Mouse (Mus musculus): ENCODE measurements at regions not wholly inside any gene's neighbourhood (a gene's known extent, or its start where the extent isn't known, plus 50 kb on each side); places are given as distances from the start of the nearest gene placed in this dataset.
"Not testable (repeated sequence)": the region's sequence is repeated elsewhere in the genome, so short reads cannot be mapped to it uniquely, and the experiment has no call there.

GRCm38 (mm10) chr1:185951163-185951562, 165.9 kb downstream of the Lyplal1 start:
- no peak for DNase-seq (ENCODE audit: low spot score)

- not testable (repeated sequence) for DNase-seq (ENCODE audit: low spot score)
Observed at GRCm38 (mm10) chr1:185955821-185956220, 161.3 kb downstream of the Lyplal1 start.

GRCm38 (mm10) chr1:185957557-185957956, 159.6 kb downstream of the Lyplal1 start:
- no peak for DNase-seq (ENCODE audit: low spot score)

GRCm38 (mm10) chr1:185958276-185958675, 158.8 kb downstream of the Lyplal1 start:
- no peak for DNase-seq (ENCODE audit: low spot score)

GRCm38 (mm10) chr1:185962606-185963005, 154.5 kb downstream of the Lyplal1 start:
- DNase-seq (ENCODE audit: low spot score), result no peak

- no peak for DNase-seq (ENCODE audit: low spot score)
Observed at GRCm38 (mm10) chr1:185963773-185964172, 153.3 kb downstream of the Lyplal1 start.

- DNase-seq (ENCODE audit: low spot score), result no peak
Observed at GRCm38 (mm10) chr1:185964426-185964825, 152.7 kb downstream of the Lyplal1 start.

- DNase-seq (ENCODE audit: low spot score), result no peak
Observed at GRCm38 (mm10) chr1:185967227-185967626, 149.9 kb downstream of the Lyplal1 start.

GRCm38 (mm10) chr1:185967816-185968215, 149.3 kb downstream of the Lyplal1 start:
- no peak for DNase-seq (ENCODE audit: low spot score)

- DNase-seq (ENCODE audit: low spot score), result no peak
Observed at GRCm38 (mm10) chr1:185968642-185969041, 148.5 kb downstream of the Lyplal1 start.

GRCm38 (mm10) chr1:185969231-185969630, 147.9 kb downstream of the Lyplal1 start:
- no peak for DNase-seq (ENCODE audit: low spot score)

- DNase-seq (ENCODE audit: low spot score), result peak; percentile 26
Observed at GRCm38 (mm10) chr1:185977075-185977474, 140.0 kb downstream of the Lyplal1 start.

GRCm38 (mm10) chr1:185989432-185989831, 127.7 kb downstream of the Lyplal1 start:
- DNase-seq (ENCODE audit: low spot score), result no peak

GRCm38 (mm10) chr1:186000066-186000465, 117.0 kb downstream of the Lyplal1 start:
- DNase-seq (ENCODE audit: low spot score), result not testable (repeated sequence)

- DNase-seq (ENCODE audit: low spot score), result peak; percentile 27
Observed at GRCm38 (mm10) chr1:186013413-186013812, 103.7 kb downstream of the Lyplal1 start.

GRCm38 (mm10) chr1:186014166-186014565, 102.9 kb downstream of the Lyplal1 start:
- no peak for DNase-seq (ENCODE audit: low spot score)

GRCm38 (mm10) chr1:186015831-186016561, 101.1 kb downstream of the Lyplal1 start:
- no peak for DNase-seq (ENCODE audit: low spot score)

- no peak for DNase-seq (ENCODE audit: low spot score)
Observed at GRCm38 (mm10) chr1:186017547-186017946, 99.6 kb downstream of the Lyplal1 start.

GRCm38 (mm10) chr1:186019511-186019910, 97.6 kb downstream of the Lyplal1 start:
- DNase-seq (ENCODE audit: low spot score), result no peak

GRCm38 (mm10) chr1:186031951-186032350, 85.2 kb downstream of the Lyplal1 start:
- no peak for DNase-seq (ENCODE audit: low spot score)

GRCm38 (mm10) chr1:186034443-186034842, 82.7 kb downstream of the Lyplal1 start:
- DNase-seq (ENCODE audit: low spot score), result no peak
